Mouse (Mus musculus): Measurements from ENCODE around the gene Ddr1.

- no peak for TF ChIP-seq CTCF (IDR thresholded peaks at IDR 0.05; ENCODE audit: control insufficient read depth, insufficient read depth, insufficient read length)
- TF ChIP-seq CEBPB (IDR thresholded peaks at IDR 0.05; ENCODE audit: low read depth), result no peak
Measured at GRCm38 (mm10) chr17:35671846-35672245, 32.6 kb downstream of the Ddr1 start.

Data from C2C12 (cell line).